Mouse (Mus musculus) heart, embryonic 14.5 days (tissue): Measurements from ENCODE around the gene Slc39a1. TPM values are rescaled to one million over a fixed set of nuclear protein-coding genes. Genes with fewer than 3 reads are reported as not detected.

ENCODE experiments used
- ATAC-seq: fragments of 200-750 bp; cut with Nextera tagmentation; 2 replicates; pipeline ENCODE4 v1.8.0; 2017; ENCODE audit warnings: low read depth, moderate TSS enrichment; ENCODE audit not compliant: insufficient number of reproducible peaks, insufficient read depth, low FRiP score
- H3K27ac ChIP-seq, 2 experiments: fragments of 200-500 bp in 1 of 2; fragments of 300-500 bp in 1 of 2; sonication (generic) in 1 of 2; replicated peaks in 1 of 2; 2 replicates each; pipeline ENCODE4 v1.5.1; 2012 to 2014; ENCODE audit warnings: low read depth in 2 of 2, low read length in 2 of 2, control low read depth in 1 of 2, mild to moderate bottlenecking in 1 of 2, mixed read lengths in 1 of 2; ENCODE audit not compliant: control insufficient read depth in 1 of 2, insufficient read depth in 1 of 2
- H3K27me3 ChIP-seq: fragments of 300-500 bp; sonication (generic); 2 replicates; pipeline ENCODE4 v1.6.1; 2014; ENCODE audit warnings: mild to moderate bottlenecking, low read length, control low read depth; ENCODE audit not compliant: control insufficient read depth, insufficient read depth
- H3K36me3 ChIP-seq: fragments of 300-500 bp; sonication (generic); 2 replicates; pipeline ENCODE4 v1.6.1; 2014; ENCODE audit warnings: mild to moderate bottlenecking, control low read depth, low read length, mixed read lengths; ENCODE audit not compliant: control insufficient read depth, insufficient read depth
- H3K4me1 ChIP-seq, 2 experiments: fragments of 200-500 bp in 1 of 2; fragments of 300-500 bp in 1 of 2; sonication (generic) in 1 of 2; 2 replicates each; pipeline ENCODE4 v1.6.1; 2012 to 2014; ENCODE audit warnings: low read length in 2 of 2, control low read depth in 1 of 2, mixed read lengths in 1 of 2; ENCODE audit not compliant: control insufficient read depth in 2 of 2, insufficient read depth in 2 of 2
- H3K4me2 ChIP-seq: fragments of 300-500 bp; sonication (generic); 2 replicates; pipeline ENCODE4 v1.6.1; 2014; ENCODE audit warnings: mild to moderate bottlenecking, low read length
- H3K4me3 ChIP-seq, 2 experiments: fragments of 200-500 bp in 1 of 2; fragments of 300-500 bp in 1 of 2; sonication (generic) in 1 of 2; 2 replicates each; pipeline ENCODE4 v1.5.1; 2012 to 2014; ENCODE audit warnings: low read length in 2 of 2, mild to moderate bottlenecking in 2 of 2, control low read depth in 1 of 2, low read depth in 1 of 2, moderate library complexity in 1 of 2; ENCODE audit not compliant: control insufficient read depth in 1 of 2, insufficient read depth in 1 of 2
- H3K9ac ChIP-seq: fragments of 300-500 bp; sonication (generic); 2 replicates; pipeline ENCODE4 v1.6.1; 2014; ENCODE audit warnings: mild to moderate bottlenecking, low read length
- H3K9me3 ChIP-seq: fragments of 300-500 bp; sonication (generic); 2 replicates; pipeline ENCODE4 v1.6.1; 2016; ENCODE audit warnings: low read length, control low read depth; ENCODE audit not compliant: control insufficient read depth
- WGBS: fragments of 180-500 bp; shearing (Covaris S2); extraction: QIAGEN DNeasy Blood & Tissue Kit; methylation state at CpG from one replicate; pipeline ENCODE4 v1.1.7; 2014; 5-methylcytosine and 5-hydroxymethylcytosine counted together
- polyA plus RNA-seq: library from polyadenylated mRNA; unstranded; fragments of >200 nt; fragmentation: Nextera tagmentation; extraction: Ambion mirVana; gene quantifications from 2 replicates; pipeline ENCODE4 v1.2.1, GENCODE M21; 2014

Slc39a1 gene
- polyA plus RNA-seq, 1 experiment from 2014 or later: 88.2 TPM

DNA sequence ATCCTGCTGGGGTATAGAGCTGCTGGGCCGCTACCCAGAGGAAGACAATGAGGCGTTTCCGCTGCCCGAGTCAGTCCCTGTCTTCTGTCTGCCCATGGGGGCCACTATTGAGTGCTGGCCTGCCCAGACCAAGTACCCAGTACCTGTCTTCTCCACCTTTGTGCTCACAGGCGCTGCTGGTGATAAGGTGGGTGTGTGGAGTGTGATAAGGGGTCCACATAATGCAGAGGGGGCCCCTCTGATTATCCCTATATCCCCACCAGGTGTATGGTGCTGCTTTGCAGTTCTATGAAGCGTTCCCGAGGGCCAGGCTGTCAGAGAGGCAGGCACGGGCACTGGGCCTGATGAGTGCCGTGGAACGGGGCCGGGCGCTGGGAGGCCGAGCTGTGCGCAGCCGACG, 21.0 kb downstream of the Slc39a1 start:
- Histone ChIP-seq H3K4me1 (peaks cover 7 to 15% of the 10 kb centered on the region in 2 experiments), H3K9ac (no peak overlapping the region), H3K4me3 (no peak overlapping the region), H3K4me2 (no peak overlapping the region), H3K27ac (no peak overlapping the region), H3K36me3 (peaks cover 58% of the 10 kb centered on the region), H3K9me3 (no peaks in the 10 kb centered on the region), H3K27me3 (no peaks in the 10 kb centered on the region)
- ATAC-seq: no peak
- 86% methylated on average over 16 of the region's 16 CpGs for WGBS

DNA sequence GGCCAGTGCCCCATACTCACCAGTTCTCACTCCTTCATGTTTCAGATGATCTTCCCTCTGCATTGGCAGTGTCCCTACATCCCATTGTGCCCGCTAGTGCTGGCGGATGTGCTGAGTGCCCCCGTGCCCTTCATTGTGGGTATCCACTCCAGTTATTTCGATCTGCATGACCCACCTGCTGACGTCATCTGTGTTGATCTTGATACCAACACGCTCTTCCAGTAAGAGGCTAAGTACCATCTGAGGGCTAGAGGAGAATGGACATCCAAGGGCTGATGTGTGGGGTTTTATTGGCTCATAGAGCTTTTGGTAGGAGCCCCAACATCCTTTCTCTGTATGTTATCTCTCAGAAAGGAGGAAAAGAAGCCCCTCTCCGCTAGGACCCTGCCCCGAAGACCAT, 22.8 kb downstream of the Slc39a1 start:
- H3K4me1 ChIP-seq: peaks cover 5 to 12% of the 10 kb centered on the region in 2 experiments
- H3K4me3 ChIP-seq: no peak overlapping the region
- 90% methylated on average over 8 of the region's 8 CpGs for WGBS
- H3K27ac ChIP-seq: no peak overlapping the region
- no peak for ATAC-seq
- no peak overlapping the region for H3K9ac ChIP-seq
- no peak overlapping the region for H3K4me2 ChIP-seq
- H3K36me3 ChIP-seq: peaks cover 70% of the 10 kb centered on the region
- H3K9me3 ChIP-seq: no peaks in the 10 kb centered on the region
- H3K27me3 ChIP-seq: no peaks in the 10 kb centered on the region

DNA sequence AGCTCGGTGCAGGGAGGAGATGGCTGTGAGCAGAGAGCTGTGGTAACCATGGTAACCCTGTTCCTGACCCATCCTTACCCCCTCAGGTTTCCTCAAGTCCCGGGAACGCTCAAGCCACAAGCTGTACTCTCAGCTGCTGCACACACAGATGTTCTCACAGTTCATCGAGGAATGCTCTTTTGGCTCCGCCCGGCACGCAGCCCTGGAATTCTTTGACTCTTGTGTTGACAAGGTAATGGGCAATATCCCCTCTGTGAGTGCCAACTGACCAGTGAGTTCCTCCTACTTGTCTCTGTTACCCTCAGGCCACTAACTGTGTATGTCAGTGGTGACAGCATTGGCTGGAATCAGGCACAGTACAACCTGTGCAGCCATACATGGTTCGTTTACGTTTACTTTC, 24.2 kb downstream of the Slc39a1 start:
- Histone ChIP-seq H3K4me2 (no peak overlapping the region), H3K9ac (no peak overlapping the region), H3K27me3 (no peaks in the 10 kb centered on the region), H3K36me3 (peaks cover 84% of the 10 kb centered on the region), H3K9me3 (no peaks in the 10 kb centered on the region), H3K4me1 (peaks cover 0 to under 1% of the 10 kb centered on the region in 2 experiments; a peak in 1 of 4 replicates), H3K27ac (no peak overlapping the region), H3K4me3 (no peak overlapping the region)
- WGBS: 58% methylated on average over 9 of the region's 9 CpGs
- ATAC-seq: no peak

DNA sequence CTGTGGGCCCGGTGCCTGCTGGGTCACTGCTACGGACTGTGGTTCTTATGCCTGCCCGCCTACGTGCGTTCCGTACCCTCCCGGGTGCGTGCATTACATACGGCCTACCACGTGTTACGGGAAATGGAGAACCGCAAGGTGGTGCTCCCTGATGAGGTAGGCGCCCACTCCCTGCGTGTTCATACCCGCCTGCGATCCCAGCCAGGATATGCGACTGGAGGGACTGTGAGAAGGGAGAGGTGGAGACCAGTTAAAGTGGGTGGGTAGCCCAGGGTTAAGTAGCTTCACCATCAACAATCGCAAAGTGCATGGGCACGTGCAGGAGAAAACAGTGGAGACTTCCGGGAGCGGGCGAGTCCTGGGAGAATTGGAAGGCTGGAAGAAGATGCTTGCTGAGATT, 25.9 kb downstream of the Slc39a1 start:
- 94% methylated on average over 22 of the region's 22 CpGs for WGBS
- Histone ChIP-seq H3K9me3 (no peaks in the 10 kb centered on the region), H3K4me1 (no peaks in the 10 kb centered on the region; a peak in 1 of 4 replicates), H3K27me3 (no peaks in the 10 kb centered on the region), H3K36me3 (peaks cover 97% of the 10 kb centered on the region), H3K4me2 (no peak overlapping the region), H3K27ac (no peak overlapping the region), H3K4me3 (no peak overlapping the region), H3K9ac (no peak overlapping the region)
- ATAC-seq: no peak

DNA sequence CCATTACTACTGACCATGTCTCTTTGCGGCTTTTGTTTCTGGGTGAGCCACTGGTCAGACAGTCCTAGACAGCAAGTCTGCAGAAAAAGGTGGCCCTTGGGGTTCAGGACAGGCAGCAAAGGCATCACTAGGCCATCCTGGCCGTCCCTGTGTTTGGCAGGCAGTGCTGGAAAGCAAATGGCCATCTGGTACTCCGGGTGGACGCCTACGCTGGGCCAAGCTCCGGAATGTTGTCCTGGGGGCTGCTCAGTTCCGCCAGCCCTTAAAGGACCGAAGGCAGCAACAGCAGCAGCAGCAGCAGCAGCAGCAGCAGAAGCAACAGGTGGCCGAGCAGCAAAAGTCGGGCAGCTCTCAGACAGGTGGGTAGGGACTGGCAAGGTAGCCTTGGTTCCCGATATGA, 27.3 kb downstream of the Slc39a1 start:
- WGBS: 91% methylated on average over 11 of the region's 11 CpGs
- no peak overlapping the region for H3K9ac ChIP-seq
- peaks cover 98% of the 10 kb centered on the region for H3K36me3 ChIP-seq
- no peaks in the 10 kb centered on the region for H3K27me3 ChIP-seq
- H3K4me3 ChIP-seq: no peak overlapping the region
- no peaks in the 10 kb centered on the region for H3K9me3 ChIP-seq
- H3K4me2 ChIP-seq: no peak overlapping the region
- H3K4me1 ChIP-seq: no peaks in the 10 kb centered on the region; a peak in 1 of 4 replicates
- no peak for ATAC-seq
- no peak overlapping the region for H3K27ac ChIP-seq

DNA sequence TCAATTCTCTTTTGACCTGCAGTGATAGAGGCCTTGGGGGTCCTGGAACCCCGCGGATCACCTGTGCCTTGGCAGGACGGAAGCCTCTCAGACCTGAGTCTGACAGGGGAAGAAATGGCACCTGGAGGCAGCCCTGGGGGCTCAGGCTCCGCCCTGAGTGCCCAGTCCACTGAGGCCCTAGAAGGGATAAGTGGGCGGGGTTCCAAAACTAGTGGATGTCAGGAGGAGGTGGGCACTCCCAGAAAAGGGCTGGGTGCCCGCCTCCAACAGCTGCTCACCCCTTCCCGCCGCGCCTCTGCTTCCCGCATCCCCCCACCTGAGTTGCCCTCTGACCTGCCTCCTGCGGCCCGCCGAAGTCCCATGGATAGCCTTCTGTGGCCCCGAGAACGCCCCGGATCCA, 28.9 kb downstream of the Slc39a1 start:
- H3K9ac ChIP-seq: no peak overlapping the region
- 47% methylated on average over 16 of the region's 16 CpGs for WGBS
- no peak overlapping the region for H3K27ac ChIP-seq
- no peaks in the 10 kb centered on the region for H3K9me3 ChIP-seq
- H3K4me3 ChIP-seq: no peak overlapping the region
- no peak for ATAC-seq
- no peak overlapping the region for H3K4me2 ChIP-seq
- H3K36me3 ChIP-seq: peaks cover 93% of the 10 kb centered on the region
- no peaks in the 10 kb centered on the region for H3K27me3 ChIP-seq
- H3K4me1 ChIP-seq: no peaks in the 10 kb centered on the region; a peak in 1 of 4 replicates

DNA sequence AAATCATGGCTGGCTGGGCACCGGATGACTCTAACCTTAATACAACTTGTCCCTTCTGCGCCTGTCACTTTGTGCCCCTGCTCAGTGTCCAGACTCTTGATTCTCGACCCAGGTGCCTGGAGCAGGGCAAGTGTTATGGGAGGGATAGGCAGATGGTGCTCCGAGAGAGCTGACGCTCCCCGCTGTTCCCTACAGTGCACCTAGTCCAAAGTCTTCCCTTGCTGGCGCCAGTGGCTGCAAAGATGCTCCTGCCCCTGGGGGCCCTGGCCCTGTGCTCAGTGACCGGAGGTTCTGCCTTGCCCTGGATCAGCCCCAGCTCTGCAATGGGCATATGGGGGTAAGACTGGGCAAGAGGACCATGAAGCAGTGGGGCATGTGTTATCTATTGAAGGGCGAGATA, 29.8 kb downstream of the Slc39a1 start:
- Histone ChIP-seq H3K4me3 (no peak overlapping the region), H3K4me1 (no peaks in the 10 kb centered on the region; a peak in 1 of 4 replicates), H3K4me2 (no peak overlapping the region), H3K9me3 (no peaks in the 10 kb centered on the region), H3K9ac (no peak overlapping the region), H3K27ac (no peak overlapping the region), H3K27me3 (no peaks in the 10 kb centered on the region), H3K36me3 (peaks cover 84% of the 10 kb centered on the region)
- WGBS: 90% methylated on average over 9 of the region's 9 CpGs
- ATAC-seq: no peak

DNA sequence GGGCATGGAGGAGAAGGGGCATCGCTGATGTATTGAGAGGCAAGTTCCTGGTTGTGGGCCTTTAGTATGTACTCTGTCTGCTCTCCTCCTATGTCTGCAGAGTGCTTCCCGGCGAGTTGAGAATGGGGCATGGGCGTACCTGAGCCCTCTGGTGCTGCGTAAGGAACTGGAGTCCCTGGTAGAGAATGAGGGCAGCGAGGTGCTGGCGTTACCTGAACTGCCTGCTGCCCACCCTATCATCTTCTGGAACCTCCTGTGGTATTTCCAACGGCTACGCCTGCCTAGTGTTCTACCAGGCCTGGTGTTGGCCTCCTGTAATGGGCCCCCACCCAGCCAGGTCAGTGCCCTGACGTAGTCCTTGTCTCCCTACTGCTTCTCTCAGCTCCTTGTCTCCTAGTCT, 30.2 kb downstream of the Slc39a1 start:
- H3K4me3 ChIP-seq: no peak overlapping the region
- no peak overlapping the region for H3K27ac ChIP-seq
- no peak overlapping the region for H3K9ac ChIP-seq
- H3K27me3 ChIP-seq: no peaks in the 10 kb centered on the region
- H3K9me3 ChIP-seq: no peaks in the 10 kb centered on the region
- H3K36me3 ChIP-seq: peaks cover 80% of the 10 kb centered on the region
- no peaks in the 10 kb centered on the region; a peak in 1 of 4 replicates for H3K4me1 ChIP-seq
- no peak for ATAC-seq
- 96% methylated on average over 10 of the region's 10 CpGs for WGBS
- H3K4me2 ChIP-seq: no peak overlapping the region
